Mouse (Mus musculus) hindbrain, embryonic 11.5 days (tissue): Measurements from ENCODE around the gene Nkain4. TPM values are rescaled to one million over a fixed set of nuclear protein-coding genes. Genes with fewer than 3 reads are reported as not detected.

Source experiments
- ATAC-seq: fragments of 200-750 bp; cut with Nextera tagmentation; 2 replicates; pipeline ENCODE4 v1.8.0; 2017; ENCODE audit warnings: mild to moderate bottlenecking, moderate TSS enrichment, moderate library complexity; ENCODE audit not compliant: low FRiP score
- DNase-seq: peaks from one replicate; pipeline ENCODE4 v3.0.0-alpha.2; 2015; ENCODE audit warnings: low spot score
- H3K27ac ChIP-seq: fragments of 300-500 bp; sonication (generic); 2 replicates; pipeline ENCODE4 v1.5.1; 2014; ENCODE audit warnings: mild to moderate bottlenecking, low read depth, low read length
- H3K27me3 ChIP-seq: fragments of 300-500 bp; sonication (generic); 2 replicates; pipeline ENCODE4 v1.6.1; 2014; ENCODE audit warnings: mild to moderate bottlenecking, low read length, moderate library complexity, mixed read lengths; ENCODE audit not compliant: control insufficient read depth, insufficient read depth
- H3K36me3 ChIP-seq: fragments of 300-500 bp; sonication (generic); 2 replicates; pipeline ENCODE4 v1.6.1; 2014; ENCODE audit warnings: mild to moderate bottlenecking, low read length, moderate library complexity, mixed read lengths; ENCODE audit not compliant: control insufficient read depth, insufficient read depth
- H3K4me1 ChIP-seq: fragments of 300-500 bp; sonication (generic); replicated peaks from 2 replicates; pipeline ENCODE4 v1.6.1; 2014; ENCODE audit warnings: low read length, mixed read lengths; ENCODE audit not compliant: control insufficient read depth, insufficient read depth
- H3K4me2 ChIP-seq: fragments of 300-500 bp; sonication (generic); replicated peaks from 2 replicates; pipeline ENCODE4 v1.6.1; 2014; ENCODE audit warnings: mild to moderate bottlenecking, low read depth, low read length
- H3K4me3 ChIP-seq: fragments of 300-500 bp; sonication (generic); 2 replicates; pipeline ENCODE4 v1.5.1; 2014; ENCODE audit warnings: low read depth, low read length
- H3K9ac ChIP-seq: fragments of 300-500 bp; sonication (generic); 2 replicates; pipeline ENCODE4 v1.6.1; 2014; ENCODE audit warnings: low read depth, low read length
- H3K9me3 ChIP-seq: fragments of 300-500 bp; sonication (generic); 2 replicates; pipeline ENCODE4 v1.6.1; 2016; ENCODE audit warnings: low read length; ENCODE audit not compliant: control insufficient read depth
- WGBS: fragments of 180-500 bp; shearing (Covaris S2); extraction: QIAGEN DNeasy Blood & Tissue Kit; methylation state at CpG from one replicate; pipeline ENCODE4 v1.1.7; 2014; 5-methylcytosine and 5-hydroxymethylcytosine counted together
- polyA plus RNA-seq: library from polyadenylated mRNA; unstranded; fragments of >200 nt; fragmentation: Nextera tagmentation; extraction: Ambion mirVana; gene quantifications from 2 replicates; pipeline ENCODE4 v1.2.1, GENCODE M21; 2014

The Nkain4 gene
- polyA plus RNA-seq, 1 experiment from 2014 or later, result 80.5 TPM

DNA sequence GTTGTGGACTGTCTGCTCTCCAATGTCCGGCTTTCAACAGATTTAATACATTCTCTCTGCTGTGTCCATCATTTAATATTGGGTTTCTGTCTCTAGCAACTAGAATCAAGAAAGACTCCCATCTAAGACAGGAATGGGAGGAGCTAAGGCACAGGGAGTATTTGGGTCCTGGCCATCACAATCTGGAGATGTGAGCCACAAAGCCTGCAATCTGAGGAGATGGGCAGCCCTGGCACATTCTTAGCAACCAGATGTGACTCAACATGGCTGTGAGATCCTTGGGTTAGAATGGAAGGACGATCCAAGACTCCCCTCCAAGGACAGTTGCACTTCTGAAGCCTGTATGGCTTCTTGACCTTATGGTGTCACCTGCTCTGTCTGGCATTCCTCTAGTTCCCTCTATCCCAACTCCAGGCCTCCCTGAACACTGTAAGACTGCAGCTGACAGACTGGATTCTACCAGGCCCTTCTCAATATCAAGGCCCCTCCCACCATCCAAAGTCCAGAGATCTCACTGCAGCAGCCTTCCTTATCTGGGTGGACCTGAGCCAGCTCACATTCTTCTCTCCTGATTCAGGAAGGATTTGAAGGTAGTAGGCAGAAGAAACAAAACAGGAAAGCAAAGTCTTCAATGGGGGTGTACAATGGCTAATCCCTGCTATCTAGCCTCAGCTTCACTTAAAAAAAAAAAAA is 8.3 kb upstream of the Nkain4 start:
- Histone ChIP-seq H3K27me3 (no peaks in the 10 kb centered on the region), H3K4me1 (peaks cover 7% of the 10 kb centered on the region; the same call in 1 of the 2 replicates), H3K9me3 (no peaks in the 10 kb centered on the region), H3K36me3 (no peaks in the 10 kb centered on the region), H3K4me2 (no peak overlapping the region), H3K27ac (no peak overlapping the region), H3K9ac (no peak overlapping the region), H3K4me3 (no peak overlapping the region)
- ATAC-seq (no peak), DNase-seq (no peak)
- 70% methylated on average over 2 of the region's 2 CpGs for WGBS

GRCm38 (mm10) chr2:180960187-180960586 is 5.7 kb upstream of the Nkain4 start:
- Histone ChIP-seq H3K9me3 (no peaks in the 10 kb centered on the region), H3K4me2 (no peak overlapping the region), H3K4me1 (0 out of 2 replicates have a peak, but pooled peaks cover 2% of the 10 kb centered on the region), H3K9ac (no peak overlapping the region), H3K4me3 (no peak overlapping the region), H3K27me3 (no peaks in the 10 kb centered on the region), H3K27ac (no peak overlapping the region), H3K36me3 (no peaks in the 10 kb centered on the region)
- no peak for DNase-seq
- 78% methylated on average over 3 of the region's 3 CpGs for whole genome bisulfite sequencing
- ATAC-seq, result no peak

GRCm38 (mm10) chr2:180959605-180960004 is 5.1 kb upstream of the Nkain4 start:
- H3K4me3 ChIP-seq, result no peak overlapping the region
- 77% methylated on average over 7 of the region's 7 CpGs for WGBS
- H3K27me3 ChIP-seq, result no peaks in the 10 kb centered on the region
- no peak overlapping the region for H3K4me2 ChIP-seq
- H3K4me1 ChIP-seq, result 0 out of 2 replicates have a peak, but pooled peaks cover 2% of the 10 kb centered on the region
- no peak for DNase-seq
- H3K36me3 ChIP-seq, result no peaks in the 10 kb centered on the region
- H3K9ac ChIP-seq, result no peak overlapping the region
- ATAC-seq, result no peak
- no peak overlapping the region for H3K27ac ChIP-seq
- H3K9me3 ChIP-seq, result no peaks in the 10 kb centered on the region

- ATAC-seq (no peak), DNase-seq (no peak)
- peak overlapping the region; percentile 66 for H3K9ac ChIP-seq
- peak overlapping the region; percentile 87 for H3K4me2 ChIP-seq
- H3K36me3 ChIP-seq, result no peaks in the 10 kb centered on the region
- peak overlapping the region; percentile 56 for H3K4me3 ChIP-seq
- 16% methylated on average over 2 of the region's 2 CpGs for WGBS
- peaks cover 14% of the 10 kb centered on the region for H3K4me1 ChIP-seq
- H3K9me3 ChIP-seq, result no peaks in the 10 kb centered on the region
- H3K27ac ChIP-seq, result peak overlapping the region; percentile 93
- H3K27me3 ChIP-seq, result no peaks in the 10 kb centered on the region
Measured at GRCm38 (mm10) chr2:180953638-180954037, 861 bp downstream of the Nkain4 start.

DNA sequence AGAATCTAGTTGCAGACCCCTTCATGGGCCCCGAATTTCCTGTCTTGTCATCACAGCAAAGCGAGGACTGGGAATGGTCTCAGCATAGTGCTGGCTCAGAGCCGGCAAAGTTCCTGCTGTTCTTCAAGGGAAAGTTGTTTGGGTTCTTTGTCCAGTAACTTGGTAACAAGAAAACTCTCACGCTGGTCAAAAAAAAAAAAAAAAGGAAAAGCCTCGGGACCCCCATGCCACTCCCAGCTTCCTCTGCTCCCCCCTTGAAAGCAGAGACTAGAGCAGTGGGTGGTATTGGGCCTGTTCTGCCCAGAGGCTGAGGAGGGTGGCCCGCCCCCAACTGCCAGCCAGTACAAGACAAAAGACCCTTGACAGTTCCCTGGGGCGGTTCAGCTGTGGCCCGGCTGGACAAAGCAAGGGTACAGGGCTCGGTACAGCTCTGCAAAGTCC is 1.7 kb downstream of the Nkain4 start:
- WGBS, result 3% methylated on average over 9 of the region's 9 CpGs
- H3K4me1 ChIP-seq, result peaks cover 14% of the 10 kb centered on the region

GRCm38 (mm10) chr2:180949947-180950346 is 4.6 kb downstream of the Nkain4 start:
- no peak for DNase-seq
- ATAC-seq, result no peak
- Histone ChIP-seq H3K36me3 (no peaks in the 10 kb centered on the region), H3K4me3 (no peak overlapping the region), H3K9me3 (no peaks in the 10 kb centered on the region), H3K4me1 (peaks cover 14% of the 10 kb centered on the region), H3K4me2 (no peak overlapping the region), H3K27ac (no peak overlapping the region), H3K27me3 (no peaks in the 10 kb centered on the region), H3K9ac (no peak overlapping the region)
- 13% methylated on average over 1 of the region's 1 CpGs for WGBS

More for the DNA sequence above, 1.7 kb downstream of the Nkain4 start:
- H3K9ac ChIP-seq, result peak overlapping the region; percentile 66
- H3K9me3 ChIP-seq, result no peaks in the 10 kb centered on the region
- peak overlapping the region; percentile 56 for H3K4me3 ChIP-seq
- H3K4me2 ChIP-seq, result peak overlapping the region; percentile 87
- H3K27me3 ChIP-seq, result no peaks in the 10 kb centered on the region
- peak; percentile 60; the same call in 1 of the 2 replicates for ATAC-seq
- peak overlapping the region; percentile 93 for H3K27ac ChIP-seq
- H3K36me3 ChIP-seq, result no peaks in the 10 kb centered on the region
- peak; percentile 70 for DNase-seq

DNA sequence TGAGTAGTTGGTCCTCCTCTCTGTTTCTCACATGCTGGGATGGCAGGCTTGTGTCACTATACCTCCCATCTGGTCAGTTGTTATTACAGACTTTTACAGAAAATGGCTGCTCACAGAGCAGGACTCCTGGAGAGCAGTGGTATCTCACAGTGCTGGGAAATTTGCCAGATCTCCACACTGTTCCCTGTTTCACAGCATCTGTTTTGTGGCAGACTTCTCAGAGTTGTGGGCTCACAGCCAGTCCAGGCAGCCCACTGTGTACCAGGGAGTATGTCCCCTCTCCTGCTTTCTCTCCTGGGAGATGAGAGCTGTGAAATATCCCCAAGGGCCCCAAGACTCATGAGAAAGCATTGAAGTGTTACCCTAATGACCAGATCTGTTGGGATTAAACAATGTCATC is 12.6 kb downstream of the Nkain4 start:
- no peak for DNase-seq
- H3K9me3 ChIP-seq, result no peaks in the 10 kb centered on the region

GRCm38 (mm10) chr2:180940187-180940586 is 14.3 kb downstream of the Nkain4 start:
- H3K4me1 ChIP-seq, result 0 out of 2 replicates have a peak, but pooled peaks cover 2% of the 10 kb centered on the region
- DNase-seq, result no peak
- no peak overlapping the region for H3K4me2 ChIP-seq
- ATAC-seq, result no peak
- H3K4me3 ChIP-seq, result no peak overlapping the region
- H3K9me3 ChIP-seq, result no peaks in the 10 kb centered on the region
- no peak overlapping the region for H3K27ac ChIP-seq
- peaks cover 3% of the 10 kb centered on the region; the same call in 1 of the 2 replicates for H3K36me3 ChIP-seq
- H3K9ac ChIP-seq, result no peak overlapping the region
- H3K27me3 ChIP-seq, result no peaks in the 10 kb centered on the region

More for the DNA sequence above, 12.6 kb downstream of the Nkain4 start:
- Histone ChIP-seq H3K4me2 (no peak overlapping the region), H3K27ac (no peak overlapping the region), H3K9ac (no peak overlapping the region), H3K36me3 (peaks cover 3% of the 10 kb centered on the region; the same call in 1 of the 2 replicates), H3K27me3 (no peaks in the 10 kb centered on the region), H3K4me1 (no peaks in the 10 kb centered on the region), H3K4me3 (no peak overlapping the region)
- ATAC-seq, result no peak

DNA sequence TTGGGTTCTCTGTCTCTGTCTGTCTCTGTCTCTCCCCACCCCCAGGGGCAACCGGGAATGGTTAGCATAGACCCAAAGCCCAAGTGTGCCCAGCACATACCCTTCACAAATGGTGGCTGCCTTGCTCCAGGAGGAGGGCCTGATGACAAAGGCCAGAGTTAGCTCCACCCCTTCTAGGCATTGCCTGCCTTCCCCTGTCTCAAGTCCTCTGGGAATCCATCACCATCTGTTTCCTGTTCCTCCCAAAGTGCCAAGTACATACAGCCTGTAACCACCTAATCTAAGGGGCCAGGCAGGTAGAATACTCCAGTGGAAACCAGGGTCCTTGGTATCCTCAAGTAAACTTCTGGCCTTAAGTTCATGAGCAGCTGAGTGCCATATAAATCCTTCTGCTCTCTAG is 22.1 kb downstream of the Nkain4 start:
- Histone ChIP-seq H3K27ac (no peak overlapping the region), H3K4me1 (0 out of 2 replicates have a peak, but pooled peaks cover 2% of the 10 kb centered on the region), H3K27me3 (no peaks in the 10 kb centered on the region), H3K9me3 (no peaks in the 10 kb centered on the region), H3K4me2 (no peak overlapping the region), H3K4me3 (no peak overlapping the region), H3K9ac (no peak overlapping the region), H3K36me3 (no peaks in the 10 kb centered on the region)
- DNase-seq (peak; percentile 29), ATAC-seq (peak; percentile 50; the same call in 1 of the 2 replicates)
- WGBS, result 80% methylated on average over 1 of the region's 1 CpGs
